Mouse (Mus musculus): ENCODE data around the gene Dst. TPM values are rescaled to one million over a fixed set of nuclear protein-coding genes. Genes with fewer than 3 reads are reported as not detected.
A peak's percentile ranks its signal among the peaks of the same experiment; 100 is the strongest.

The Dst gene
- polyA plus RNA-seq, 1 experiment from 2014 or later, result 44.3 TPM

DNA sequence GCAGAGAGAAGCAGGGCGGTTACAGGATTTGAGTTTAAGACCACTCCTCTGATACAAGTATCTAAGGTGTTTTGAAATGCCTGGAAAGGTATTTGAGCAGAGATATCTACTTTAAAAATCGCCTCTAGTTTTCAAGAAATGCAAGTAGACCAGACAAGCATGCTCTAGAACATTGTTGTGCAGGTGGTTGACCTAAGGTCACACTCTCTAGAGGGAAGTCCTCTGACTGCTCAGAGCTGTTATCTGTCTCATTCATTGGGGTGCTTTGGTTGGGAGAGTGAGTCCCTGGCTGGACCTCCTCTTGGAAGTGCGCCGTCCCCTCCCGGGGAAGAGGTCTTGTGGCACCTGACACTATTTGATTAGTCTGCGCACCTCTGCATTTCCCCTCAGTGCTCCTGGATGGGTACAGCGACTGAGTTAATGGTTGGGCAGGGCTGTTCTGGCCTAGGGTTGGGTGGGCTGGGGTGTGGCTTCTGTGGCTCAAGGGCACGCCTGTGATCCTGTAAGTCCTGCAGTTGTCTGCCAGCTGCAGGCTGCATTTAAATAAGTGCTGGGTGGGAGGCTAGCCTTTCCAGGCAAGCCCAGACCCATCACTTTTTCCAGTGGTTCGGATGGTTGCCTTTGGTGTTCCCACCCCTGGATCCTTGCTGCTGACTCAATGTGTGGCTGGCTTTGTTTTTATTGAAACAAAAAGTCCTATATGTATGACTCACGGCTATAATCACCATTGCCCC is 165.6 kb downstream of the Dst start:
- no peaks in the 10 kb centered on the region for H3K27me3 ChIP-seq (ENCODE audit: control insufficient read depth, insufficient read depth, low read length)
- no peak overlapping the region for H3K4me2 ChIP-seq (replicated peaks; ENCODE audit: low read depth, low read length)
- H3K27ac ChIP-seq (ENCODE audit: low read depth, low read length), result no peak overlapping the region
- H3K36me3 ChIP-seq (ENCODE audit: control insufficient read depth, insufficient read depth, low read length), result no peaks in the 10 kb centered on the region
- H3K4me1 ChIP-seq (ENCODE audit: control insufficient read depth, insufficient read depth, low read length), result peaks cover 16% of the 10 kb centered on the region
- 36% methylated on average over 10 of the region's 10 CpGs for WGBS
- no peaks in the 10 kb centered on the region for H3K9me3 ChIP-seq (ENCODE audit: control insufficient read depth, low read length)
- H3K9ac ChIP-seq (ENCODE audit: low read depth, low read length), result no peak overlapping the region
- ATAC-seq (ENCODE audit: low FRiP score, low TSS enrichment), result peak; percentile 32; the same call in 1 of the 2 replicates
- H3K4me3 ChIP-seq (ENCODE audit: low read length), result no peak overlapping the region

DNA sequence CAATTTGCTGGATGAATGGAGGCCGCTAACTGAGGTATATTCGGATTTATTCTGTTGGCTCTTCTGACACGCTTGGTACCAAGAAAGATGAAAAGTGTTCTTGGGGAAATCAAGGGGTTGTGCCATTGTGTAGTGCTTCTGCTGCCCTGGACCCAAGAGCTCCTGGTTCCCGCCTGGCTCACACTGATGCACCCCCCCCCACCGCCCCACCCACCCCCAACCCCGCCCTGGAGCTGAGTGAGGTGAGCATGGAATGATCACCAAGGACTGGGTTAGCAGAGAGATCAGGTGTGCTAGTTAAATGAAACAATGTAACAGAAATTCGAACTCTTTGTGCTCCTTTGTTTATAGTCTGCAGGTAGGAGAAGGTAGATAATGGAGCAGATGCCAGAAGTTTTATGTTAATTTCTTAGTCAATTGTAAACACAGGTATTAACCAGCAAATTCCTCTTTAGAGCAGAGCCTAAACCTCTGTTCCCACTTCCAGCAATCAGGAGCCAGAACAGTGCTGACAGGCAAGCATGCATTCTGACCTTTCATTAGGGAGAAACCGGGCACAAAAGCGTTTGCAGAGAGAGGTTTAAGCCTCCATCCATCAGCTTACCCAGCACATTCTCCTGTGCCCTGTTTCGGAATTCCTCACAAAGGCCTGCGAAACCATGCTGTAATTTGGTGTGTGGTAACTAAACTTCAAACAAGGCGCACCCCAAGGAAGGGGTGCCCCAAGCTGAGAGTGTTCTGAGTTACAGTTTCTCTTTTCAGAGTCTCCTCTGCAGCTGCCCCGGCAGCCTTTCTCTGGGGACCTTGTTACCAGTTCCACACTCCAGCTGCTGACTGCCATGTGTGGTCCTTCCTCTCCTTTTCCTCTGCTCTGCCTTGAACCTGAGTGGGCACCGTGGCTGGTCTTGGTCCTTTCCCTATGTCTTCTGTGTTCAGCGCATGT is 166.5 kb downstream of the Dst start:
- Histone ChIP-seq H3K9me3 (ENCODE audit: control insufficient read depth, low read length) (no peaks in the 10 kb centered on the region), H3K9ac (ENCODE audit: low read depth, low read length) (no peak overlapping the region), H3K4me2 (replicated peaks; ENCODE audit: low read depth, low read length) (no peak overlapping the region), H3K27ac (ENCODE audit: low read depth, low read length) (no peak overlapping the region), H3K27me3 (ENCODE audit: control insufficient read depth, insufficient read depth, low read length) (no peaks in the 10 kb centered on the region), H3K4me3 (ENCODE audit: low read length) (no peak overlapping the region), H3K4me1 (ENCODE audit: control insufficient read depth, insufficient read depth, low read length) (peaks cover 16% of the 10 kb centered on the region), H3K36me3 (ENCODE audit: control insufficient read depth, insufficient read depth, low read length) (no peaks in the 10 kb centered on the region)
- 43% methylated on average over 15 of the region's 15 CpGs for WGBS
- ATAC-seq (ENCODE audit: low FRiP score, low TSS enrichment), result no peak

DNA sequence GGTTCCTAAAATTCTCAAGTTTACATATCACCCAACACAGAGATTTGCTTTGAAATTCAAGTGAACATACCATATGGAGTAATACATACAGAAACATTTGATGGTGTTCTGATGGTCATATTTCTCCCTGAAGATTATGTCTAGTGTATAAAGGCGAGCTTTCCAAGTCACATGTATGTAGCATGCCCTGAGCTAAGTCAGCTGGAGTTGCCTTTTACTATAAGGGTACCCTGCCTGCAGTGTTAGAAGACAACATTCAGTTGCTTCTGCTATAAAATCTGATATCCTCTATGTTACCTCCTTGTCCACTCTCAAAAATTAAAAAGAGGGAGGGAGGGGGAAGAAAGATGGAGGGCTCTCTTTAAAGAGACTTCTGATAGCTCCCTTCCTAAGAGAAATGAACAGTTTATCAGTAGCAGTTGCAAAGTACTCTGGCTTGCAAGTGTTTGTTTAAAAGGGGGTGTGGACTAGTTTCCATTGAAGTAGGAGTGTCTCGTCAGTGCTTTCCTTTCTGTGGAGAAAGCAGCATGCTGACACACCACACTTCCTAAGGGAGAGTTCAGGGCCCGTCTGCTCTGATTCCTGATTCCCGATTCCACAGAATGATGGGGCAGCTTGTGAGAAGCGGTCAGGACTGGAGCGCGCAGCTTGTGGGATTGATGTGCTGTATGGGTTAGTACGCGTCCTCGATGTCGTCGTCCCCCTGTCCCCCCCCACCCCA is 168.8 kb downstream of the Dst start:
- H3K27me3 ChIP-seq (ENCODE audit: control insufficient read depth, insufficient read depth, low read length), result no peaks in the 10 kb centered on the region
- no peaks in the 10 kb centered on the region for H3K9me3 ChIP-seq (ENCODE audit: control insufficient read depth, low read length)
- H3K4me1 ChIP-seq (ENCODE audit: control insufficient read depth, insufficient read depth, low read length), result peaks cover 16% of the 10 kb centered on the region
- H3K36me3 ChIP-seq (ENCODE audit: control insufficient read depth, insufficient read depth, low read length), result no peaks in the 10 kb centered on the region
- H3K4me3 ChIP-seq (ENCODE audit: low read length), result peak overlapping the region; percentile 4; the same call in 1 of the 2 replicates
- H3K27ac ChIP-seq (ENCODE audit: low read depth, low read length), result no peak overlapping the region
- peak overlapping the region; percentile 30 for H3K4me2 ChIP-seq (replicated peaks; ENCODE audit: low read depth, low read length)
- ATAC-seq (ENCODE audit: low FRiP score, low TSS enrichment), result peak; percentile 74; the same call in 1 of the 2 replicates
- H3K9ac ChIP-seq (ENCODE audit: low read depth, low read length), result peak overlapping the region; percentile 7; the same call in 1 of the 2 replicates
- 7% methylated on average over 12 of the region's 12 CpGs for WGBS

DNA sequence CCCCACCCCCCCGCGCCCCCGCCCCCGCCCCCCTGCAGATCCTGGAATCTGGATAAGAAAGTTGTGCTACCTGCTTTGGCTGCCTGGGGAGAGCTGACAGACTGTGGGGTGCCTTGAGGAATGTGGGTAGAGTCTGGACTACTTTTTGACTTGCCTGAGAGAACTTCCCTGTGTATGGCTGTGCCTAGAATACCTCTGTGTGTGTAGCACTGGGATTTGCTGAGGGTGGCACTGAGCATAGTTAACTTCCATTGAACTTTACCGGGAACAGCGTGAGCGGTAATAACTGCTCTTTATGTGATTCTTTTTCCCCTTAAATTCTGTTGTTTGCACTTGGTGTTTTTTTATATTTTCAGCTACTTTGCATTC is 169.4 kb downstream of the Dst start:
- Histone ChIP-seq H3K9me3 (ENCODE audit: control insufficient read depth, low read length) (no peaks in the 10 kb centered on the region), H3K36me3 (ENCODE audit: control insufficient read depth, insufficient read depth, low read length) (no peaks in the 10 kb centered on the region), H3K4me2 (replicated peaks; ENCODE audit: low read depth, low read length) (peak overlapping the region; percentile 30), H3K27me3 (ENCODE audit: control insufficient read depth, insufficient read depth, low read length) (no peaks in the 10 kb centered on the region), H3K4me1 (ENCODE audit: control insufficient read depth, insufficient read depth, low read length) (peaks cover 16% of the 10 kb centered on the region), H3K9ac (ENCODE audit: low read depth, low read length) (peak overlapping the region; percentile 7; the same call in 1 of the 2 replicates), H3K4me3 (ENCODE audit: low read length) (0 out of 2 replicates have a peak overlapping the region, but pooled peaks have one; percentile 4), H3K27ac (ENCODE audit: low read depth, low read length) (no peak overlapping the region)
- WGBS, result 21% methylated on average over 7 of the region's 7 CpGs
- ATAC-seq (ENCODE audit: low FRiP score, low TSS enrichment), result peak; percentile 56; the same call in 1 of the 2 replicates

DNA sequence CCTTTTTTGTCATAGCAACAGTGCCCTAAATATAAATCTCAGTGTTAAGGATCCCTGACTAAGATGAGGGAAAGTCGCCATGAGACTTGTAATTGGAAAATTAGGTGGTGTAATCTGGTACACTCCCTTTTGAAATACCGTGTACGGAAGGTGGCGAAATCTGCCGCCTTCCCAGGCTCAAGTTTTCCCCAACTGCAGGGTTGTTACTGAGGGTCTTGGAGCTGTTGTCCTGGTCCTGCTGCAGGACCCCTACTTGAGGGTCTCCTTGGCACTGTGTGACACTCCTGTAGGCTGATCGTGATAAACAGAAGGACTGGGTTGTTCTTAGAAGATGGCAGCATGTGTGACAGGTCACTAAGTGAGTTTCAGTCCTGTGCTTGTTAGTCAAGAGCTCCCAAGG is 169.9 kb downstream of the Dst start:
- Histone ChIP-seq H3K27ac (ENCODE audit: low read depth, low read length) (no peak overlapping the region), H3K4me3 (ENCODE audit: low read length) (no peak overlapping the region), H3K27me3 (ENCODE audit: control insufficient read depth, insufficient read depth, low read length) (no peaks in the 10 kb centered on the region), H3K9ac (ENCODE audit: low read depth, low read length) (no peak overlapping the region), H3K9me3 (ENCODE audit: control insufficient read depth, low read length) (no peaks in the 10 kb centered on the region), H3K4me2 (replicated peaks; ENCODE audit: low read depth, low read length) (no peak overlapping the region), H3K36me3 (ENCODE audit: control insufficient read depth, insufficient read depth, low read length) (no peaks in the 10 kb centered on the region), H3K4me1 (ENCODE audit: control insufficient read depth, insufficient read depth, low read length) (peaks cover 16% of the 10 kb centered on the region)
- WGBS, result 85% methylated on average over 6 of the region's 6 CpGs
- ATAC-seq (ENCODE audit: low FRiP score, low TSS enrichment), result no peak

DNA sequence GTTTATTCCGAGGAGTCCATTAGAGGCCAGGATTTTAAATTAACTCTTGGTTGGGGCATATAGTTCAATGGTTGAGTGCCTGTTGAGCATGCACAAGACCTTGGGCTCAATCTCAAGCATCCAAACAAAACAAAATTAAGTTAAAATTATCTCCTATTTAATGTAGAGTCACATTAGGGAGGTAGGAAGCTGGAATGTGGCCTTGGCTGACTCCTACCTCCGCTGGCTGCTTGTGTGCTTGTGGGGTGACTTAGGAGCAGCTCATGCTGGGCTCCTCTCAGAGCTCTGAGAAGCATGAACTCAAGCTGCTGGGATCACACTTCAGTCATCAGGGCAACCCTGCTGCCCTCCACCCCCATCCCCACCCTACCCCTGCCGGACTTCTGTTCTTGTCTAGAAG is 181.0 kb downstream of the Dst start:
- 74% methylated on average over 3 of the region's 3 CpGs for WGBS
- Histone ChIP-seq H3K4me2 (replicated peaks; ENCODE audit: low read depth, low read length) (no peak overlapping the region), H3K4me1 (ENCODE audit: control insufficient read depth, insufficient read depth, low read length) (no peaks in the 10 kb centered on the region), H3K4me3 (ENCODE audit: low read length) (no peak overlapping the region), H3K27ac (ENCODE audit: low read depth, low read length) (no peak overlapping the region), H3K9me3 (ENCODE audit: control insufficient read depth, low read length) (no peaks in the 10 kb centered on the region; the same call in 1 of the 2 replicates), H3K9ac (ENCODE audit: low read depth, low read length) (no peak overlapping the region), H3K27me3 (ENCODE audit: control insufficient read depth, insufficient read depth, low read length) (no peaks in the 10 kb centered on the region), H3K36me3 (ENCODE audit: control insufficient read depth, insufficient read depth, low read length) (peaks cover 3% of the 10 kb centered on the region; the same call in 1 of the 2 replicates)
- no peak for ATAC-seq (ENCODE audit: low FRiP score, low TSS enrichment)

DNA sequence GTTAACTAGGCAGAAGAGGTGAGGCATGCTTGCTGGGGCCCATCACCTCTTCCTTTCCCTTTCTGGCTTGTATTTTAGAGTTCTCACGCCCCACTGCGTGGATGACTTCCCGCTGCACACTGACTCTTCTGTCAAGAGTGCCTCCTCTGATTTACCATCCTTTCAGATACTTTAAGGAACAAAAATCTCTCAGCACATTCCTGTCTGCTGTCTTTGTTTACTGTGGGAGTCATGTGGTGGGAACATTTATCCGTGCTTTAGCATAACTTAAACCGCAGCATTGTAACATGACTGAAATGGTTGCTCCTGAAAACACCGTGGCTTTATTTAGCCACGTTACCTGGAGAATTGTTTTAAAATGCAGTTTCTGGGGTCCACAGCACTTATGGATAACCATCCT is 182.7 kb downstream of the Dst start:
- 39% methylated on average over 7 of the region's 7 CpGs for WGBS
- 0 out of 2 replicates have a peak, but pooled peaks have one; percentile 26 for ATAC-seq (ENCODE audit: low FRiP score, low TSS enrichment)
- no peaks in the 10 kb centered on the region for H3K27me3 ChIP-seq (ENCODE audit: control insufficient read depth, insufficient read depth, low read length)
- no peak overlapping the region for H3K9ac ChIP-seq (ENCODE audit: low read depth, low read length)
- H3K27ac ChIP-seq (ENCODE audit: low read depth, low read length), result peak overlapping the region; percentile 42; the same call in 1 of the 2 replicates
- H3K9me3 ChIP-seq (ENCODE audit: control insufficient read depth, low read length), result no peaks in the 10 kb centered on the region; the same call in 1 of the 2 replicates
- H3K4me1 ChIP-seq (ENCODE audit: control insufficient read depth, insufficient read depth, low read length), result peaks cover 5% of the 10 kb centered on the region; the same call in 1 of the 2 replicates
- peaks cover 3% of the 10 kb centered on the region; the same call in 1 of the 2 replicates for H3K36me3 ChIP-seq (ENCODE audit: control insufficient read depth, insufficient read depth, low read length)
- no peak overlapping the region for H3K4me2 ChIP-seq (replicated peaks; ENCODE audit: low read depth, low read length)
- no peak overlapping the region for H3K4me3 ChIP-seq (ENCODE audit: low read length)

DNA sequence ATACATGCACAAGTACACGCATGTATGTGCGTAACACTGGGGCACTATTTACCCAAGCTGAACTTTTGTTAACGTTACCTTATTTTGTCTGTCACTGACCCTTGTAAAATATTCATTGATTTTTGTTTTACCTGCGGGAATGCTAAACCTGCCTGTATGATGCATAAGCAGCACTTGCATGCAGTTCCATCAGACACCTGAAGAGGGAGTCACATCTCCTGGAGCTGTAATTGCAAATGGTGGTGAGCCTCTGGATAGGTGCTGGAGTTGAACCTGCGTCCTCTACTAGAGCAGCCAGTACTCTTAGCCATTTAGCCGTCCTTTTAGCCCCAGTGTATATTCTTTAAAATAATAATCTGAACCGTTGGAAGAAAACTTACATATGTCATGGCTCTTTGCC is 185.6 kb downstream of the Dst start:
- H3K9me3 ChIP-seq (ENCODE audit: control insufficient read depth, low read length), result no peaks in the 10 kb centered on the region
- H3K4me3 ChIP-seq (ENCODE audit: low read length), result no peak overlapping the region
- 92% methylated on average over 7 of the region's 7 CpGs for WGBS
- H3K4me1 ChIP-seq (ENCODE audit: control insufficient read depth, insufficient read depth, low read length), result peaks cover 10% of the 10 kb centered on the region; the same call in 1 of the 2 replicates
- H3K27me3 ChIP-seq (ENCODE audit: control insufficient read depth, insufficient read depth, low read length), result no peaks in the 10 kb centered on the region
- no peak overlapping the region for H3K9ac ChIP-seq (ENCODE audit: low read depth, low read length)
- no peak for ATAC-seq (ENCODE audit: low FRiP score, low TSS enrichment)
- H3K36me3 ChIP-seq (ENCODE audit: control insufficient read depth, insufficient read depth, low read length), result no peaks in the 10 kb centered on the region
- no peak overlapping the region for H3K27ac ChIP-seq (ENCODE audit: low read depth, low read length)
- H3K4me2 ChIP-seq (replicated peaks; ENCODE audit: low read depth, low read length), result no peak overlapping the region
